Mouse (Mus musculus): ENCODE measurements around the gene Dnaja3.
"Not testable (repeated sequence)": the region's sequence is repeated elsewhere in the genome, so short reads cannot be mapped to it uniquely, and the experiment has no call there.

The Dnaja3 gene

GRCm38 (mm10) chr16:4725266-4725665 lies 85.5 kb downstream of the Dnaja3 start:
- no peak for DNase-seq (ENCODE audit: low spot score)

GRCm38 (mm10) chr16:4725780-4726527 lies 86.2 kb downstream of the Dnaja3 start, which contains the start of gene Hmox2:
Gene Hmox2, plus strand, starts transcription at chr16:4726361.
- DNase-seq (ENCODE audit: low spot score), result peak; percentile 94

GRCm38 (mm10) chr16:4726528-4727128 lies 86.8 kb downstream of the Dnaja3 start:
- DNase-seq (ENCODE audit: low spot score), result no peak

GRCm38 (mm10) chr16:4727526-4727925 lies 87.7 kb downstream of the Dnaja3 start:
- no peak for DNase-seq (ENCODE audit: low spot score)

- DNase-seq (ENCODE audit: low spot score), result no peak
Observed at GRCm38 (mm10) chr16:4727963-4728362, 88.2 kb downstream of the Dnaja3 start.

GRCm38 (mm10) chr16:4730776-4731358 lies 91.1 kb downstream of the Dnaja3 start:
- no peak for DNase-seq (ENCODE audit: low spot score)

- no peak for DNase-seq (ENCODE audit: low spot score)
Observed at GRCm38 (mm10) chr16:4736262-4736661, 96.5 kb downstream of the Dnaja3 start.

GRCm38 (mm10) chr16:4739994-4740393 lies 100.2 kb downstream of the Dnaja3 start:
- DNase-seq (ENCODE audit: low spot score), result no peak

- no peak for DNase-seq (ENCODE audit: low spot score)
Observed at GRCm38 (mm10) chr16:4742186-4742585, 102.4 kb downstream of the Dnaja3 start.

GRCm38 (mm10) chr16:4752155-4752554 lies 112.4 kb downstream of the Dnaja3 start:
- no peak for DNase-seq (ENCODE audit: low spot score)

- DNase-seq (ENCODE audit: low spot score), result no peak
Observed at GRCm38 (mm10) chr16:4754045-4754444, 114.3 kb downstream of the Dnaja3 start.

- DNase-seq (ENCODE audit: low spot score), result not testable (repeated sequence)
Observed at GRCm38 (mm10) chr16:4756660-4757335, 117.0 kb downstream of the Dnaja3 start.

Data from ovary, postnatal 14 days (tissue).